Mouse (Mus musculus): Measurements from ENCODE around the gene Zbtb16. TPM values are rescaled to one million over a fixed set of nuclear protein-coding genes. Genes with fewer than 3 reads are reported as not detected.

Gene Zbtb16
- 0.28 and 0.47 TPM in 2 replicates for polyA plus RNA-seq (2015; fragmentation: Nextera tagmentation; extraction: Ambion mirVana)

DNA sequence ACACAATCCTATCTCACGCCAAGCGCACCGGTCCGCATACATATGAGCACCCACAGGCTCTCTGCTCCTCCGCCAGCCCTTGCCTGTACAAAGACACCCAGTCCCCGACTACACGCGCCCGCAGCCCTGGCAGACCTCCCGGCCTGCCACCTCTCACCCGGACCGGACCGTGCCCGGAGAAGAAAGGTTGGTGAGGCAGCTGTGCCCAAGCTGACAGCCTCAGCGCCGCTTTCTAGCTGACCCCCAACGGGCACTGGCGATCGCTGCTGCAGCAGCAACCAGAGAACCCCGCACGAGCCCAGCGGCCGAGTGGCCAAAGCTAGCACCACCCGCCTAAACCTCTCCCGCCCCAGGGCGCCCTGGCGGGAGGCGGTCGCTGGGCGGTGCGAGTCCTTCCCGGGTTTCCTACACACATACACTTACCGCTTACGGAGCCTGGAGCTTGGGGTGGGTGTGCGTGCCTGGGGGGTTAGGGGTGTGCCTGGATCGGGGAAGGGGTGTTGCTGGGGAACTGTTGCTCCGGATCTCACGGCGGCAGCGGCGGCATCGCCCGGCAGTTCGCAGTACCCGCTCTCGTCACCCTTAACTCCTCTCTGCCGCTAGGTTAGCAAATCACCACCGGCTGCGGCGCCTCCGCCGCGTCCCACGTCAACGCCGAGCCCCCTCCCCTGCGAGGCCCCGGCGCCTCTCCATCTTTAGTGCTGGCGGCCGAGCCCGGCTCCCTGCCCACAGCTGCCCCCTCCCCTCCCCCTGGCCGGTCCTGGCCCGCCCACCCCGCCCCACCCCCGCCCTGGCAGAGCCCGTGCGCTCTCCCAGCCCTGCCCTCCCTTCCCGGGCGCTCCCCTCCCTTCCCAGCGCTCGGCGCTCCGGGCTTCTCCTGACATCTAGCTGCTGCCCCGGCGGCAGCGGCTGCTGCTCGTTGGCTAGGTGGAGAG is at the start of gene Zbtb16:
TSS of gene Zbtb16 (minus strand) at position 592 of the 935 bp plus-strand sequence.
- TF ChIP-seq CTCF (IDR thresholded peaks at IDR 0.05; ENCODE audit: low read depth): peak; percentile 56
- Histone ChIP-seq H3K27me3 (ENCODE audit: insufficient read depth, low read length) (peaks cover 44% of the 10 kb centered on the region), H3K4me1 (replicated peaks; ENCODE audit: insufficient read depth, low read length) (peaks cover 12% of the 10 kb centered on the region; the same call in 1 of the 2 replicates), H3K36me3 (ENCODE audit: insufficient read depth, low read length) (no peaks in the 10 kb centered on the region), H3K27ac (no peak within 1 kb of the TSS), H3K9ac (ENCODE audit: low read depth, low read length) (peak within 1 kb of the TSS; percentile 70), H3K9me3 (replicated peaks; ENCODE audit: low read length) (no peaks in the 10 kb centered on the region), H3K4me2 (ENCODE audit: low read length) (peak within 1 kb of the TSS; percentile 63), H3K4me3 (replicated peaks; ENCODE audit: low read depth, low read length) (peak within 1 kb of the TSS; percentile 46)
- ATAC-seq (replicated peaks; ENCODE audit: low FRiP score, low read depth) (peak; percentile 83), DNase-seq (ENCODE audit: low spot score) (peak; percentile 76)
- whole genome bisulfite sequencing: under 1% methylated on average over 70 of the region's 78 CpGs

DNA sequence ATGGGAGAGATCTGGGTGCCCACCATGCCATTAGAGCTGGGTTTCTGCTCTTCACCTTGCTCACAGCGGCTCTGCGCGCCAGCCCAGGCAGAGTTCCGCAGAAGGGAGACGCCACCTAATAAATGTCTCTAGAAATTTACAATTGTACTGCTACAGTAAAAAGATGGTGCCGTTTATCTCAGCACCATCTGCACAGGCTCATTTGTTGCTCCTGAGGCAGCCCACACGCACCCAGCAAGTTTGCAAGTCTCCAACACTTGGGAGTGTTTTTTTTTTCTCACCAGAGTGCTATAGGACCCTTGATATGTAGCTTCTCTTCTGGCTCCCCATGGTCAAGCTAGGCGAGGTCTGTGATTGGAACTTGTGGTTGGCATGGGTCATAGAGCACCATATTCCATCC is 36.9 kb upstream of the Zbtb16 start:
- H3K9me3 ChIP-seq (replicated peaks; ENCODE audit: low read length): no peaks in the 10 kb centered on the region
- WGBS: 53% methylated on average over 8 of the region's 8 CpGs
- H3K27ac ChIP-seq: no peak overlapping the region
- DNase-seq (ENCODE audit: low spot score) (no peak), ATAC-seq (replicated peaks; ENCODE audit: low FRiP score, low read depth) (no peak)
- no peak overlapping the region for H3K4me3 ChIP-seq (replicated peaks; ENCODE audit: low read depth, low read length)
- no peak overlapping the region for H3K9ac ChIP-seq (ENCODE audit: low read depth, low read length)
- H3K4me1 ChIP-seq (replicated peaks; ENCODE audit: insufficient read depth, low read length): no peaks in the 10 kb centered on the region
- H3K36me3 ChIP-seq (ENCODE audit: insufficient read depth, low read length): no peaks in the 10 kb centered on the region
- no peak overlapping the region for H3K4me2 ChIP-seq (ENCODE audit: low read length)
- TF ChIP-seq CTCF (IDR thresholded peaks at IDR 0.05; ENCODE audit: low read depth): no peak
- H3K27me3 ChIP-seq (ENCODE audit: insufficient read depth, low read length): no peaks in the 10 kb centered on the region

GRCm38 (mm10) chr9:48866523-48867121 is 30.6 kb upstream of the Zbtb16 start:
- Histone ChIP-seq H3K9me3 (replicated peaks; ENCODE audit: low read length) (no peaks in the 10 kb centered on the region), H3K4me3 (replicated peaks; ENCODE audit: low read depth, low read length) (no peak overlapping the region), H3K4me1 (replicated peaks; ENCODE audit: insufficient read depth, low read length) (no peaks in the 10 kb centered on the region), H3K9ac (ENCODE audit: low read depth, low read length) (no peak overlapping the region), H3K36me3 (ENCODE audit: insufficient read depth, low read length) (no peaks in the 10 kb centered on the region), H3K27me3 (ENCODE audit: insufficient read depth, low read length) (no peaks in the 10 kb centered on the region), H3K4me2 (ENCODE audit: low read length) (no peak overlapping the region), H3K27ac (no peak overlapping the region)
- no peak for TF ChIP-seq CTCF (IDR thresholded peaks at IDR 0.05; ENCODE audit: low read depth)
- no peak for ATAC-seq (replicated peaks; ENCODE audit: low FRiP score, low read depth)
- WGBS: 42% methylated on average over 12 of the region's 12 CpGs
- DNase-seq (ENCODE audit: low spot score): no peak

DNA sequence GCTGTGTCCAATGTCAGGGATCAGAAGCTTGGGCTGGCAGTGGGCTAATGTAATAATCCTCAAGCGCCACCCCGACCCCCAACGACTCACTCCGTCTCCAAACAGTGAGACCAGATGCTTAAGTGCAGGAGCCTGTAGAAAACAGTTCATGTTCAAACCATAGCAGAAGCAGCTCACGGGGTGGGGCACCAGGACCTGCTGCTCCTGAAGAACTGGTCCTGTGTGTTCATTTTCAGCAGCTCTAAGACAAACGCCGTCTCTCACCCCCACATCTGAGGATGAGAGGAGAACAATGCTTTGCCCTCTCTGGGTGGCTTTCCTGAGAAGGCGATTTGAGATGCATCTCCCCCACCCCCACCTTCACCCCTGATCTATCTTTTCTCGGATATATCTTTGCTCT is 29.2 kb upstream of the Zbtb16 start:
- 53% methylated on average over 9 of the region's 9 CpGs for WGBS
- Histone ChIP-seq H3K27ac (no peak overlapping the region), H3K4me1 (replicated peaks; ENCODE audit: insufficient read depth, low read length) (no peaks in the 10 kb centered on the region), H3K9me3 (replicated peaks; ENCODE audit: low read length) (no peaks in the 10 kb centered on the region), H3K9ac (ENCODE audit: low read depth, low read length) (no peak overlapping the region), H3K36me3 (ENCODE audit: insufficient read depth, low read length) (no peaks in the 10 kb centered on the region), H3K27me3 (ENCODE audit: insufficient read depth, low read length) (no peaks in the 10 kb centered on the region), H3K4me3 (replicated peaks; ENCODE audit: low read depth, low read length) (no peak overlapping the region), H3K4me2 (ENCODE audit: low read length) (no peak overlapping the region)
- DNase-seq (ENCODE audit: low spot score): no peak
- no peak for TF ChIP-seq CTCF (IDR thresholded peaks at IDR 0.05; ENCODE audit: low read depth)
- no peak for ATAC-seq (replicated peaks; ENCODE audit: low FRiP score, low read depth)

DNA sequence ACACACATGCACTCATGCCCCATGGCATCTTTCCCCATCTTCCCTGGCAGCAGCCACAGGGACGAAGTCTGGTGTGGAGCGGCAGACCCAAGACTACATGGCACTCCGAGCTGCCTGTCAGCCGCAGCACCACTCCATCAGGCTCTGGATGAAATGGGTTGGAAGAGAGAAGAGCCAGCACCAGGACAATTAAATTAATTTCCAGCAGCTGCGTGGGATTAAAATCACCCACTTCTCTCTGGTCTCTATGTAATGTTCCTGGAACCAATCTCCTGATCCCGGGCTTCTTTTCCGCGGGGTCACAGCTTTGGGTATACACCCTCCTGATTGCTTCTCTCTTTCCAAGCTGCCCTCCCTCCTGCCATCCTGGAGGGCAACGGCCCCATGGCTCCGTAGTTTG is 25.5 kb upstream of the Zbtb16 start:
- no peaks in the 10 kb centered on the region for H3K27me3 ChIP-seq (ENCODE audit: insufficient read depth, low read length)

DNA sequence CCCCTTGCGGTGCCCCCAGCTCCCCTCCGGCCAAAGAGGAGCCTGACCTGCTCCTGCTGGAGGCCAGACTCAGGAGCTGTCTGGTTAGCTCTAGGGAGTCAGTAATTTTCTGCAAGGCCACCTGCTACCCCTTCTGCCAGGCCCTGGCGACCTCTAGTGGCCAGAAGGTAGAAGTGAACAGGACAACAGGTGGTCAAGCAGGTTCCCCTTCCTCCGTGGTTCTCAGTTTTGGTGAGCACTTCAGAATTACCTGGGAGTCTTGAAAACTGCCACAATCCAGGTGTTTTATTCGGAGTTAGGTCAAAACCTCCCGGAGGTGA is 24.5 kb upstream of the Zbtb16 start:
- peak; percentile 71 for ATAC-seq (replicated peaks; ENCODE audit: low FRiP score, low read depth)
- Histone ChIP-seq H3K27me3 (ENCODE audit: insufficient read depth, low read length) (no peaks in the 10 kb centered on the region), H3K36me3 (ENCODE audit: insufficient read depth, low read length) (no peaks in the 10 kb centered on the region), H3K27ac (no peak overlapping the region), H3K9me3 (replicated peaks; ENCODE audit: low read length) (no peaks in the 10 kb centered on the region), H3K9ac (ENCODE audit: low read depth, low read length) (no peak overlapping the region), H3K4me2 (ENCODE audit: low read length) (no peak overlapping the region), H3K4me3 (replicated peaks; ENCODE audit: low read depth, low read length) (no peak overlapping the region), H3K4me1 (replicated peaks; ENCODE audit: insufficient read depth, low read length) (no peaks in the 10 kb centered on the region)
- TF ChIP-seq CTCF (IDR thresholded peaks at IDR 0.05; ENCODE audit: low read depth): peak; percentile 94
- WGBS: 2% methylated on average over 6 of the region's 6 CpGs
- DNase-seq (ENCODE audit: low spot score): peak; percentile 88

More for the DNA sequence above, 25.5 kb upstream of the Zbtb16 start:
- no peak overlapping the region for H3K9ac ChIP-seq (ENCODE audit: low read depth, low read length)
- H3K4me1 ChIP-seq (replicated peaks; ENCODE audit: insufficient read depth, low read length): no peaks in the 10 kb centered on the region
- no peaks in the 10 kb centered on the region for H3K9me3 ChIP-seq (replicated peaks; ENCODE audit: low read length)
- DNase-seq (ENCODE audit: low spot score): no peak
- ATAC-seq (replicated peaks; ENCODE audit: low FRiP score, low read depth): no peak
- H3K4me3 ChIP-seq (replicated peaks; ENCODE audit: low read depth, low read length): no peak overlapping the region
- WGBS: 84% methylated on average over 10 of the region's 10 CpGs
- H3K4me2 ChIP-seq (ENCODE audit: low read length): no peak overlapping the region
- TF ChIP-seq CTCF (IDR thresholded peaks at IDR 0.05; ENCODE audit: low read depth): no peak
- H3K36me3 ChIP-seq (ENCODE audit: insufficient read depth, low read length): no peaks in the 10 kb centered on the region
- H3K27ac ChIP-seq: no peak overlapping the region

Measured in kidney, postnatal 0 days (tissue).